Mouse (Mus musculus) heart, adult 2 months (tissue): ENCODE results near the gene Anks1b.

Experiments
- CTCF ChIP-seq: fragments of 200-600 bp; IDR thresholded peaks from 2 replicates; pipeline ENCODE4 v1.8.1; 2022; ENCODE audit warnings: antibody characterized with exemption, mild to moderate bottlenecking, moderate library complexity
- POLR2A ChIP-seq: fragments of 200-500 bp; IDR thresholded peaks from 2 replicates; pipeline ENCODE4 v1.6.1; 2011; ENCODE audit warnings: mild to moderate bottlenecking, low read depth, low read length, control low read depth; ENCODE audit not compliant: insufficient read depth

GRCm38 (mm10) chr10:90607586-90607985 lies 734.3 kb downstream of the Anks1b start:
- no peak for TF ChIP-seq CTCF
- no peak for TF ChIP-seq POLR2A
